Mouse (Mus musculus) neural tube, embryonic 15.5 days (tissue): ENCODE results near the gene Pcdh18. TPM values are rescaled to one million over a fixed set of nuclear protein-coding genes. Genes with fewer than 3 reads are reported as not detected.

Source experiments
- ATAC-seq: fragments of 200-750 bp; cut with Nextera tagmentation; 2 replicates; pipeline ENCODE4 v1.8.0; 2017; ENCODE audit warnings: mild to moderate bottlenecking, moderate TSS enrichment, moderate library complexity; ENCODE audit not compliant: low FRiP score
- H3K27ac ChIP-seq: fragments of 300-500 bp; sonication (generic); replicated peaks from 2 replicates; pipeline ENCODE4 v1.5.1; 2015; ENCODE audit warnings: mild to moderate bottlenecking, inconsistent platforms
- H3K27me3 ChIP-seq: fragments of 300-500 bp; sonication (generic); replicated peaks from 2 replicates; pipeline ENCODE4 v1.6.1; 2015; ENCODE audit warnings: inconsistent platforms
- H3K36me3 ChIP-seq: fragments of 300-500 bp; sonication (generic); 2 replicates; pipeline ENCODE4 v1.6.1; 2015; ENCODE audit warnings: inconsistent platforms
- H3K4me1 ChIP-seq: fragments of 300-500 bp; sonication (generic); 2 replicates; pipeline ENCODE4 v1.6.1; 2015; ENCODE audit warnings: inconsistent platforms
- H3K4me2 ChIP-seq: fragments of 300-500 bp; sonication (generic); 2 replicates; pipeline ENCODE4 v1.6.1; 2015; ENCODE audit warnings: inconsistent platforms, mild to moderate bottlenecking, moderate library complexity
- H3K4me3 ChIP-seq: fragments of 300-500 bp; sonication (generic); replicated peaks from 2 replicates; pipeline ENCODE4 v1.5.1; 2015; ENCODE audit warnings: mild to moderate bottlenecking, inconsistent platforms
- H3K9ac ChIP-seq: fragments of 300-500 bp; sonication (generic); replicated peaks from 2 replicates; pipeline ENCODE4 v1.6.1; 2015; ENCODE audit warnings: mild to moderate bottlenecking, inconsistent platforms
- H3K9me3 ChIP-seq: fragments of 300-500 bp; sonication (generic); replicated peaks from 2 replicates; pipeline ENCODE4 v1.6.1; 2016; ENCODE audit warnings: inconsistent platforms
- WGBS: fragments of 180-500 bp; shearing (Covaris S2); methylation state at CpG from one replicate; pipeline ENCODE4 v1.1.7; 2015; ENCODE audit warnings: mixed read lengths; 5-methylcytosine and 5-hydroxymethylcytosine counted together
- polyA plus RNA-seq: library from polyadenylated mRNA; unstranded; fragments of >200 nt; fragmentation: Nextera tagmentation; extraction: Ambion mirVana; gene quantifications from 2 replicates; pipeline ENCODE4 v1.2.1, GENCODE M21; 2015

The Pcdh18 gene
- polyA plus RNA-seq, 1 experiment from 2014 or later: 25.6 TPM

GRCm38 (mm10) chr3:49749491-49750284 is 7.4 kb downstream of the Pcdh18 start:
- Histone ChIP-seq H3K4me3 (no peak overlapping the region), H3K36me3 (peaks cover 7% of the 10 kb centered on the region), H3K9me3 (no peaks in the 10 kb centered on the region), H3K27me3 (no peaks in the 10 kb centered on the region), H3K9ac (no peak overlapping the region), H3K4me1 (peaks cover 31% of the 10 kb centered on the region), H3K27ac (no peak overlapping the region), H3K4me2 (no peak overlapping the region)
- ATAC-seq: no peak
- 62% methylated on average over 8 of the region's 8 CpGs for WGBS

GRCm38 (mm10) chr3:49748054-49748453 is 9.1 kb downstream of the Pcdh18 start:
- H3K4me3 ChIP-seq: no peak overlapping the region
- no peak overlapping the region for H3K4me2 ChIP-seq
- H3K9me3 ChIP-seq: no peaks in the 10 kb centered on the region
- peaks cover 11% of the 10 kb centered on the region for H3K36me3 ChIP-seq
- H3K4me1 ChIP-seq: peaks cover 20% of the 10 kb centered on the region
- H3K27me3 ChIP-seq: no peaks in the 10 kb centered on the region
- 96% methylated on average over 1 of the region's 1 CpGs for WGBS
- H3K27ac ChIP-seq: no peak overlapping the region
- no peak for ATAC-seq
- no peak overlapping the region for H3K9ac ChIP-seq

- Histone ChIP-seq H3K9ac (no peak overlapping the region), H3K4me2 (no peak overlapping the region), H3K4me1 (no peaks in the 10 kb centered on the region), H3K4me3 (no peak overlapping the region), H3K27me3 (no peaks in the 10 kb centered on the region), H3K9me3 (no peaks in the 10 kb centered on the region), H3K36me3 (no peaks in the 10 kb centered on the region), H3K27ac (no peak overlapping the region)
- no peak for ATAC-seq
- 80% methylated on average over 2 of the region's 2 CpGs for WGBS
Measured at GRCm38 (mm10) chr3:49739061-49739460, 18.1 kb downstream of the Pcdh18 start.

- Histone ChIP-seq H3K4me1 (no peaks in the 10 kb centered on the region), H3K36me3 (no peaks in the 10 kb centered on the region), H3K9ac (no peak overlapping the region), H3K9me3 (no peaks in the 10 kb centered on the region), H3K27me3 (no peaks in the 10 kb centered on the region), H3K4me3 (no peak overlapping the region), H3K27ac (no peak overlapping the region), H3K4me2 (no peak overlapping the region)
- no peak for ATAC-seq
Measured at GRCm38 (mm10) chr3:49738531-49738930, 18.6 kb downstream of the Pcdh18 start.

- H3K9me3 ChIP-seq: no peaks in the 10 kb centered on the region
- no peak overlapping the region for H3K4me3 ChIP-seq
- 16% methylated on average over 2 of the region's 2 CpGs for WGBS
- no peak overlapping the region for H3K4me2 ChIP-seq
- H3K27me3 ChIP-seq: no peaks in the 10 kb centered on the region
- no peak overlapping the region for H3K9ac ChIP-seq
- H3K36me3 ChIP-seq: no peaks in the 10 kb centered on the region
- H3K27ac ChIP-seq: no peak overlapping the region
- no peaks in the 10 kb centered on the region for H3K4me1 ChIP-seq
- no peak for ATAC-seq
Measured at GRCm38 (mm10) chr3:49706503-49706902, 50.6 kb downstream of the Pcdh18 start.

- no peak overlapping the region for H3K27ac ChIP-seq
- no peak overlapping the region for H3K4me2 ChIP-seq
- no peaks in the 10 kb centered on the region for H3K36me3 ChIP-seq
- no peak overlapping the region for H3K9ac ChIP-seq
- no peak overlapping the region for H3K4me3 ChIP-seq
- no peaks in the 10 kb centered on the region for H3K9me3 ChIP-seq
- no peak for ATAC-seq
- no peaks in the 10 kb centered on the region for H3K4me1 ChIP-seq
- 8% methylated on average over 2 of the region's 2 CpGs for WGBS
- no peaks in the 10 kb centered on the region for H3K27me3 ChIP-seq
Measured at GRCm38 (mm10) chr3:49699951-49700350, 57.2 kb downstream of the Pcdh18 start.
